Mouse (Mus musculus) brain, embryonic 14.5 days (tissue): Measurements from ENCODE around the gene Synrg.

Experiments used
- CTCF ChIP-seq: fragments of 200-500 bp; IDR thresholded peaks from 2 replicates; pipeline ENCODE4 v1.5.1; 2012; ENCODE audit warnings: inconsistent platforms, mild to moderate bottlenecking, moderate library complexity, borderline replicate concordance; ENCODE audit not compliant: insufficient read depth, insufficient read length; ENCODE audit errors: extremely low read depth
- POLR2A ChIP-seq: fragments of 200-500 bp; IDR thresholded peaks from 2 replicates; pipeline ENCODE4 v1.6.1; 2012; ENCODE audit warnings: mild to moderate bottlenecking, inconsistent platforms, borderline replicate concordance; ENCODE audit not compliant: poor library complexity, insufficient read depth, insufficient read length, severe bottlenecking; ENCODE audit errors: extremely low read depth

DNA sequence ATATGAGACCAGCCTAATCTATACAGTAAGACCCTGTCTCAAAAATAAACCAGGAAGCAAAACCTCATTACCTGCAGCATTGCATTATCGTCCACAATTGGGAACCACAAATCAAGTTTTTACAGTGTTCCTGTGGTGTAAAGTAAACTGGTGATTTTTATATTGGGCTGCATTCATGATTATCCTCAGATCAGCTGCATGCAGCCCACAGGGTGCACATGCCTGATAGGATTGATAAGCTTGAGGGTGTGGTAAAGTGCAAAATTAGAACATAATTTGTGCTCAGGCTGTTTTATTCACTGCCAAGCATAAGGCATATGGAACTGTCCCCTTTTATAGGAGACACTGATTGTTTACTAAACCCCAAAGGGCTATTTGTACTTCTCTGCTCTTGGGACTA is 11.3 kb downstream of the Synrg start:
- TF ChIP-seq CTCF (no peak), POLR2A (no peak)
